Mouse (Mus musculus) hindbrain, embryonic 13.5 days (tissue): ENCODE results near the gene Tmem141. TPM values are rescaled to one million over a fixed set of nuclear protein-coding genes. Genes with fewer than 3 reads are reported as not detected.

Experiments
- ATAC-seq: fragments of 200-750 bp; cut with Nextera tagmentation; 2 replicates; pipeline ENCODE4 v1.8.0; 2017; ENCODE audit warnings: moderate TSS enrichment; ENCODE audit not compliant: low FRiP score
- H3K27ac ChIP-seq: fragments of 300-500 bp; sonication (generic); 2 replicates; pipeline ENCODE4 v1.5.1; 2015; ENCODE audit warnings: inconsistent platforms, mild to moderate bottlenecking, moderate library complexity
- H3K27me3 ChIP-seq: fragments of 300-500 bp; sonication (generic); 2 replicates; pipeline ENCODE4 v1.6.1; 2015; ENCODE audit warnings: mild to moderate bottlenecking, inconsistent platforms
- H3K36me3 ChIP-seq: fragments of 300-500 bp; sonication (generic); 2 replicates; pipeline ENCODE4 v1.6.1; 2015; ENCODE audit warnings: mild to moderate bottlenecking, inconsistent platforms
- H3K4me1 ChIP-seq: fragments of 300-500 bp; sonication (generic); replicated peaks from 2 replicates; pipeline ENCODE4 v1.6.1; 2015; ENCODE audit warnings: inconsistent platforms
- H3K4me2 ChIP-seq: fragments of 300-500 bp; sonication (generic); 2 replicates; pipeline ENCODE4 v1.6.1; 2015; ENCODE audit warnings: inconsistent platforms, mild to moderate bottlenecking, moderate library complexity
- H3K4me3 ChIP-seq: fragments of 300-500 bp; sonication (generic); 2 replicates; pipeline ENCODE4 v1.5.1; 2015; ENCODE audit warnings: mild to moderate bottlenecking, inconsistent platforms
- H3K9ac ChIP-seq: fragments of 300-500 bp; sonication (generic); 2 replicates; pipeline ENCODE4 v1.6.1; 2015; ENCODE audit warnings: mild to moderate bottlenecking, inconsistent platforms
- H3K9me3 ChIP-seq: fragments of 300-500 bp; sonication (generic); 2 replicates; pipeline ENCODE4 v1.6.1; 2016; ENCODE audit warnings: inconsistent platforms
- WGBS: fragments of 180-500 bp; shearing (Covaris S2); methylation state at CpG from one replicate; pipeline ENCODE4 v1.1.7; 2015; 5-methylcytosine and 5-hydroxymethylcytosine counted together
- polyA plus RNA-seq: library from polyadenylated mRNA; unstranded; fragments of >200 nt; fragmentation: Nextera tagmentation; extraction: Ambion mirVana; gene quantifications from 2 replicates; pipeline ENCODE4 v1.2.1, GENCODE M21; 2015

The Tmem141 gene
- 35.0 and 42.2 TPM in 2 replicates for polyA plus RNA-seq

DNA sequence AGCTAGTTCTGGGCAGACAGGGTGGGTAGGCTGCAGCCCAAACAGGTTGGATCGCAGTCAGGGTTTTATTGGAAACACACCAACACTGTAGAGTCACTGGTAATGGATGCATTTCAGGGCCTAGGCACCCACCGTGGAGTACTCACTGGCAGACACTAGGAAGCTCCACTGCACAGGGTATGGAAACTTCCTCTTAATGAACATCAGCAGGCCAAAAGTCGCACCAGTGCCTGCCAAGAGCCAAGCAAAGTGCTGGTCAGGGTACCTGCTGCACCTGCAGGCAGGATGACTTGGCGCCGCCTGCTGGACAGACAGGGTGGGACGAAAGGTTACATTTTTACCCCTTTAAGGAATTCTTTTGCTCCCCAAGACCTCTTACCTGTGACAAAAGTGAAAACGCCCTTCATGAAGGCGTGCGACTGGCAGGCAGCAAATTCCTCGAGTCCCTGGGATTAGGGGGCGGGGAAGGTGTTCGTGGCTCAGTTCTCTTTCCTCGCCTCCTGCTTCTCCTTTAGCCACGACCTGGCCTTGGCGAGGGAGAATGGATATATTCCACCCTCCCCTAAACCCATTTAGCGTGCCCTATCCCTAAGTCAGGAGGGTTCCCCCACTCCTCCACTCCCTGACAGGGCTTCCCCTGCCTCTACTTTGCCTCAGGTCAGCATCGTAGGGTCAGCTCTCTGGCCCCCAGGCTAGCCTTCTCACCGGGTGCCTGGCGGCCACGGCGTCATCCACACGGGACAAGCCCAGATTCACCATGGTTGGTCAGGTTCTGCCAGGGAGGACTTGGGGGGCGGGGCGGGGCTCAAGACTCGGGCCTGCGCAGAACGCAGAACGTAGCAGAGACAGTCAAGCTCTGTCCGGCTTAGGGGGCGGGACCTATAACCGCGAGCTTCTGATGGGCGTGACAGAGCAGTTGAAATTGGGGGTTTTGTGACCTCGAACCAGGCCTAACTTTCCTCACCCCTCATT, at the start of gene Tmem141:
Tmem141 (minus strand) TSS at position 777 of the 972 bp plus-strand sequence.
- 6% methylated on average over 34 of the region's 34 CpGs for whole genome bisulfite sequencing
- no peaks in the 10 kb centered on the region for H3K36me3 ChIP-seq
- peak; percentile 94 for ATAC-seq
- H3K4me2 ChIP-seq, result peak within 1 kb of the TSS; percentile 68
- H3K27me3 ChIP-seq, result peaks cover 41% of the 10 kb centered on the region
- H3K9ac ChIP-seq, result peak within 1 kb of the TSS; percentile 74
- peaks cover 13% of the 10 kb centered on the region for H3K4me1 ChIP-seq
- H3K9me3 ChIP-seq, result no peaks in the 10 kb centered on the region
- peak within 1 kb of the TSS; percentile 80 for H3K27ac ChIP-seq
- H3K4me3 ChIP-seq, result peak within 1 kb of the TSS; percentile 52

DNA sequence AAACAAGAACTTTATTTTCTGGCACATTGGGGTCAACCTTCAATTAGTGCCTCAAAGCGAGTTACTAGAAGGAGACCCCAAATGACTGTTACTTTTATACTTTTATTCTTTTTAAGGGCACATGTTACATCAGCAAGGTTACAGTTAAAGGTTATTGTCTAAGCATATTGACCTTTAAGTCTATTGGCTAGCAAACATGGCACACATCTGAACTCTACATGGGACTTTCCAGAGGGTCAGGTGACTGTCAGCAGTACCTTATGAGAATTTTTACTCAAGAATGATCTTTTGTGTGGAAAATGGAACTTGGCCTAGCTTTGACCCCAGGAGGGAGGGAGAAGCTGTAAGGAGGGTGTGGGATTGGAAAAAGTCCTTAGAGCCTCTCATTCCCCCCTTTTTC, 44.7 kb upstream of the Tmem141 start:
- no peaks in the 10 kb centered on the region for H3K9me3 ChIP-seq
- H3K9ac ChIP-seq, result no peak overlapping the region
- H3K4me2 ChIP-seq, result no peak overlapping the region
- H3K27me3 ChIP-seq, result no peaks in the 10 kb centered on the region
- H3K4me1 ChIP-seq, result no peaks in the 10 kb centered on the region
- no peak overlapping the region for H3K4me3 ChIP-seq
- no peak for ATAC-seq
- H3K36me3 ChIP-seq, result no peaks in the 10 kb centered on the region
- 74% methylated on average over 1 of the region's 1 CpGs for whole genome bisulfite sequencing
- no peak overlapping the region for H3K27ac ChIP-seq

DNA sequence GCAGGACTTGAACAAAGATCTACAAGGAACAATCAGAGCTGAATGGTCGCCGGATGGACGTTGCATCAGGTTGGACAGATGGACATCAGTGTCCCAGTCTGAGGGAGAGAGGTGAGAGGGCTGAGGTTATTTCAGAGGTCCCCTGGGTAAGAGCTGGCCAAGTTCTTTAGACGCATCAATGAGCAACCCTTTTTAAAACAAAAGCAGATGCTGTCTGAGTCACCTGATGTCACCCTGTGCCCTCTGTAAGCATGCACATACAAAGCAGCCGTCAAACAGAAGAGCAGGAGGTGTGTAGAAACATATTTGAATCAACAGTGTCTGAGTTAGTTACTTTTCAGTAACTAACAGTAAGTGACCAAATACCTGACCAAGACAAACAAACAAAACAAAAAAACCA, 42.3 kb upstream of the Tmem141 start:
- ATAC-seq, result no peak
- no peaks in the 10 kb centered on the region for H3K27me3 ChIP-seq
- WGBS, result 80% methylated on average over 5 of the region's 5 CpGs
- no peak overlapping the region for H3K4me2 ChIP-seq
- no peak overlapping the region for H3K27ac ChIP-seq
- H3K9ac ChIP-seq, result no peak overlapping the region
- no peaks in the 10 kb centered on the region for H3K36me3 ChIP-seq
- no peak overlapping the region for H3K4me3 ChIP-seq
- H3K9me3 ChIP-seq, result no peaks in the 10 kb centered on the region
- no peaks in the 10 kb centered on the region for H3K4me1 ChIP-seq

DNA sequence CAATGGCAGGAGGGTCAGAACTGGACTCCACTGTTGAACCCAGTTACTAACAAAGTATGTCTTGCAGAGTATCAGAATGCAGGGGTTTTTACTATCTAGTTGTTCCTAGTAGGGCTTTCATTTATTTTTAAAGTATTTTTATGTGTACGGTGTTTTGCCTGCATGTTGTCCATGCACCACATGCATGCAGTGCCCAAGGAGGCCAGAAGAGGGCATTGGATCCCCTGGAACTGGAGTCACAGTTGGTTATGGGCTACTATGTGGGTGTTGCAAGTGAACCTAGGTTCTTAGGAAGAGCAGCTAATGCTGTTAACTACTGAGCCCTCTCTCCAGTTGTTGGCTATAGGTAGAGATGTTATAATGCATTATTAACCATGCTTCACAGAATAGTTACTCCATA, 41.7 kb upstream of the Tmem141 start:
- no peak overlapping the region for H3K4me3 ChIP-seq
- H3K4me1 ChIP-seq, result no peaks in the 10 kb centered on the region
- WGBS, result 73% methylated on average over 1 of the region's 1 CpGs
- no peak overlapping the region for H3K27ac ChIP-seq
- no peaks in the 10 kb centered on the region for H3K27me3 ChIP-seq
- no peaks in the 10 kb centered on the region for H3K9me3 ChIP-seq
- no peak overlapping the region for H3K9ac ChIP-seq
- no peak for ATAC-seq
- no peak overlapping the region for H3K4me2 ChIP-seq
- H3K36me3 ChIP-seq, result no peaks in the 10 kb centered on the region

DNA sequence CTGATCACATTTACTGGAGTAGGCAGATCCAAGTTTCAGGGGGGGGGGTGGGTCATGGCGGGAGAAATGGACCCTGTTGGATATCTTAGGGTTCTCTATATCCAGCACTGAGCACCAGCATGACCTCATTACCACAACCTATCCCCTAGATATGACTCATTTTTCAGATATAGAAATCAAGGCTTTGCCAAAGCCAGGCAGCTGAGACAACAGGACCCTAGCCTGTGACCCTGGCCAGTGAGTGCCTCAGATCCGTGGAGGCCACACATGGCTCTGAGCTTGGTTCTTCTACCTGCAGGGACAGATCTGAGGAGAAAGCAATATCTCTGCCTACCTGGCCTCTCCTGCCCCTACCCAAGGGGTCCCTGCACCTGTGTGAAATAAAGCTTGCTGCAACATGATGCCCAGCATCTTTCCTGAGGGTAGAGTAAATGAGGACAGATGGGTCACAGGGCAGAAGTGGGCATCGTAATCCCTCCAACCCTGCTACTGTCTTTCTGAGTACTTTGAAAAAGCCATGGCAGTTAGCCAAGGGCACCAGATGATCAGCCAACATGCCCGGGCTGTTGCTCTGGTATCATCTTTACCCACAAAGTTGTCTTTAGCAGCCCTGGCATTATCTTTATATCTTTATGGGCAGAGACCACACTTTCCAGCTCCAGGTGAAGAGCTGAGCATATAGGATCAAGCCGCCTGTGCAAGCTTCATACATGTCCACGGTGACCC, 39.6 kb upstream of the Tmem141 start:
- H3K4me3 ChIP-seq, result no peak overlapping the region
- no peak overlapping the region for H3K4me2 ChIP-seq
- no peak overlapping the region for H3K27ac ChIP-seq
- no peaks in the 10 kb centered on the region for H3K36me3 ChIP-seq
- no peaks in the 10 kb centered on the region for H3K27me3 ChIP-seq
- ATAC-seq, result no peak
- H3K9ac ChIP-seq, result no peak overlapping the region
- H3K9me3 ChIP-seq, result no peaks in the 10 kb centered on the region
- WGBS, result 91% methylated on average over 6 of the region's 6 CpGs
- H3K4me1 ChIP-seq, result no peaks in the 10 kb centered on the region

DNA sequence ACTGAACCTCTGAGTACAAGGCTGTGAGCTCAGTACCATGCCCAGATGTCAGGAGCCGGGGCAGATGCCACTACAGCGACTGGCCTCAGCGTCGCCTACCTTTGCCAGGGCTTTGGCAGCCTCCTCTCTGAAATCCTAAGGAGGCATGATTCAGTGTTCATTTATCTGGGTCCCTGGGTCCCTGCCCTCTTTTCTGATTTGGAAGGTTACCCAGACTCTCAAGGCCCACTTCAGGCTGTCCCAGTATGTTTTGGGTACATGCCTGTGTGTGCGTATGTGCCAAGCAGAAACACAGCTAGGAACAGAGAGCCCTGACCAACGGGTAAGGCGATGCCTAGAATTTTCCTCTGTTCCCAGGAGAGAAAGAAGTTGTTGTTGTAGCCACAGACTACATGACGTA, 38.5 kb upstream of the Tmem141 start:
- ATAC-seq, result no peak
- peaks cover 2% of the 10 kb centered on the region; the same call in 1 of the 2 replicates for H3K27me3 ChIP-seq
- no peak overlapping the region for H3K4me3 ChIP-seq
- no peaks in the 10 kb centered on the region for H3K4me1 ChIP-seq
- no peak overlapping the region for H3K27ac ChIP-seq
- no peaks in the 10 kb centered on the region for H3K36me3 ChIP-seq
- no peak overlapping the region for H3K4me2 ChIP-seq
- H3K9ac ChIP-seq, result no peak overlapping the region
- no peaks in the 10 kb centered on the region for H3K9me3 ChIP-seq
- WGBS, result 90% methylated on average over 8 of the region's 8 CpGs

DNA sequence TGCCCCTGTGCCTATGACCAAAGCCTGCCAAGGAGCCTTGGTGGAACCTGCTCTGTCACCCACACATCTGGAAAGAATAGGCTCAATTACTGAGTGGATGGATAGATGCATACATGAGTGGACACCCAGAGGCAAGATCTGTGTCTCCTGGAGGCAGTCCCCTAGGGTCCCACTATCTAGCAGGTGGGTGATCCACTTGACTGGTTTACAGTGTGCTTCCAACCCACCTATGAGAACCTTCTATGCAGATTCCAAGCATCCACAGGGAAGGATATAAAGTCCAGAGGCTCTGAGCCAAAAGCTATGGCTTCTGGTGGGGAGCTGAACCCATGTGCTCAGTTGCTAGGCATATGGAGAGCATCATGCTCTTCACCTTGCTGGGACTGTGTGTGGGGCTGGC, 35.8 kb upstream of the Tmem141 start, which contains the start of gene Lcn5:
Lcn5 (plus strand) TSS at position 301 of the 400 bp plus-strand sequence.
- Histone ChIP-seq H3K4me2 (no peak within 1 kb of the TSS), H3K9me3 (no peaks in the 10 kb centered on the region), H3K4me1 (no peaks in the 10 kb centered on the region), H3K4me3 (no peak within 1 kb of the TSS), H3K9ac (no peak within 1 kb of the TSS), H3K27ac (no peak within 1 kb of the TSS), H3K27me3 (peaks cover 7% of the 10 kb centered on the region; the same call in 1 of the 2 replicates), H3K36me3 (no peaks in the 10 kb centered on the region)
- ATAC-seq, result no peak

DNA sequence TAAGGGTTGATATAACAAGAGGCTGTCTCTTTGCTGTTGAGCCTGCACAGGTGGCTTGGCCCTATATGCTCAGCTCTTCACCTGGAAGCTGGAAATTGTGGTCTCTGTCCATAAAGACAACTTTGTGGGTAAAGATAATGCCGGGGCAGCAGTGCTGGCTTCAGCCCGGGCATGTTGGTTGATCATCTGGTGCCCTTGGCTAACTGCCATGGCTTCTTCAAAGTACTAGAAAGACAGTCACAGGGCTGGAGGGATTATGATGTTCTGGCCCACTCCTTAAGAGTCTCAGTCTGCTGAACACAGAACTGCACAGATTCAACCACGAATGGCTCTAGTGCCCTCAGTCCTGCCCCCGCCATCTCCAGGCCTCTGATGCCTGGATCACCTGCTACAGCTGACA, 35.4 kb upstream of the Tmem141 start:
- peaks cover 7% of the 10 kb centered on the region; the same call in 1 of the 2 replicates for H3K27me3 ChIP-seq
- no peaks in the 10 kb centered on the region for H3K36me3 ChIP-seq
- no peaks in the 10 kb centered on the region for H3K4me1 ChIP-seq
- ATAC-seq, result no peak
- H3K9me3 ChIP-seq, result no peaks in the 10 kb centered on the region
- H3K4me2 ChIP-seq, result no peak overlapping the region
- H3K9ac ChIP-seq, result no peak overlapping the region
- no peak overlapping the region for H3K27ac ChIP-seq
- no peak overlapping the region for H3K4me3 ChIP-seq
- WGBS, result 91% methylated on average over 4 of the region's 4 CpGs

DNA sequence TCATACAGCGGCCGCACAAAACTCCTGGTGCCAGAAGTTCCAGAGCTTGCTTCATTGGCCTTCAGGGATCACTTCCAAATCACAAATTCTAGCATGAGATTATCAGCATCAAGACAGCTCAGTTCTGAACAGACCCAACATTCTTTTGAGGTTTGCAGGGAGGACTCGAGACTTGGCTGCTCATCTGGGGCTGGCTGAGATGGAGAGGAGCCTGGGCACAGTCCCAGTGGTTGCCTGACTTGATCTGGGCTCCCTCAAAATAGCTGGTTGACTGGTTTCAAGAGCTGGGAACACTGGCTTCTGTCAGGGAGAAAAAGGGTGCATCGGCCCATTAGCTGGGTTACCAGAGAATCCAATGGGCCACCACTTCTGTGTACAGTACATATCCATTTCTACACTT, 34.9 kb upstream of the Tmem141 start:
- Histone ChIP-seq H3K4me2 (no peak overlapping the region), H3K9ac (no peak overlapping the region), H3K27ac (no peak overlapping the region), H3K27me3 (peaks cover 7% of the 10 kb centered on the region; the same call in 1 of the 2 replicates), H3K9me3 (no peaks in the 10 kb centered on the region), H3K4me3 (no peak overlapping the region), H3K4me1 (no peaks in the 10 kb centered on the region), H3K36me3 (no peaks in the 10 kb centered on the region)
- ATAC-seq, result no peak
- WGBS, result 89% methylated on average over 4 of the region's 4 CpGs

DNA sequence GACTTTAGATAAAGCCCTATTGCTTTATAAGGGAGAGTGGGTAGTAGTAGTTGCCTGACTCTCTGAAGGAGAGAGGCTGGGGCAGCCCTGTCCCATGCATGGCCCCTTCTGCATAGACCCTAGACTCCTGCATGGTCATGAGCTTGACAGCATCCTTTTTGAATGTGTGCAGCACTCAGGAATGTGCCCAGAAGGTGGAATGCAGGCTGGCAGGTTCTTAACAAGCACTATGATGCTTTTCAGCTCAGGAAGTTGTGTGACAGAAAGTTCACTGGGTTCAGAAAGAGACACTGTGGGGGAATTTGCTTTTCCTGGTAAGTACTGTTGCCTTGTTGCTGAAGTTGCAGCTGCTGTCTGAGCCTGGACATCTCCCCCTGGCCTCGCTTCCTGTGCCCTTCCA, 32.7 kb upstream of the Tmem141 start:
- Histone ChIP-seq H3K36me3 (no peaks in the 10 kb centered on the region), H3K9me3 (no peaks in the 10 kb centered on the region), H3K27me3 (peaks cover 10% of the 10 kb centered on the region; the same call in 1 of the 2 replicates), H3K27ac (no peak overlapping the region), H3K4me3 (no peak overlapping the region), H3K4me2 (no peak overlapping the region), H3K4me1 (no peaks in the 10 kb centered on the region), H3K9ac (no peak overlapping the region)
- no peak for ATAC-seq
- WGBS, result 64% methylated on average over 1 of the region's 1 CpGs

DNA sequence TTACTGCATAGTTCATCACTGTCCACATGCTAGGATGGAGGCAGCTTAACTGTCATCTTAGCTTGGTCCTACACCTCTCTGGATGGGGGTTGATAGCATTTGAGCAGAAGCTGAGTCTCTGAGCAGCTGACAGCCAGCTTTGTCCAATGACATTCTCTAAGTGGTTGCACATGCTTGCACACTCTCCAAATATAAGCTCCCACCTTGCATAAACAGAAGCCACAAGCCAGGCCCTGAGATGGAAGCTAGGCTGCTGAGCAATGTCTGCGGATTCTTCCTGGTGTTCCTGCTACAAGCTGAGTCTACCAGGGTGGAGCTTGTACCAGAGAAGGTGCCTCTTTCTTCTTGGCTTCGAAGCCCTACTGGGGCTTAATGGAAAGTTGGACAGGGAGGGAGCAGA, 31.1 kb upstream of the Tmem141 start, which contains the start of gene Lcn8:
Lcn8 (plus strand) TSS at position 219 of the 400 bp plus-strand sequence.
- WGBS, result 77% methylated on average over 2 of the region's 2 CpGs

DNA sequence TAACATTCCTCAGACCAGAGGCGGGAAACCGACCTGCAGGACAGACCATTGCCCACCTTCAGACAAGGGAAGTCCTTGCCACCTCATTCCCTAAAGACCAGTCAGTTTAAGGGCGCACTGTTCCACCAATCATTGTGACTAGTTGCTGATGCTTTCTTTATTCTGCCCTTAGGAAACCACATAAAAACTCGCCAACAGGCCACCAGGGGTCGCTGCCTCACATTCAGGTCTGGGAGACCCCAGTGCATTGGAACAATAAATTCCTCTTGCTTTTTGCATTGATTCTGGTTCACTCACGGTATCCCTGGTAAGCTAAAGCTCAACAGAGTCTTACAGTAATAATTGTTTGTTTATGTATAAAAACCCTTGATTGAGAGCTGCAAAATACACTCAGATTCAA, 18.1 kb upstream of the Tmem141 start:
- no peak overlapping the region for H3K4me2 ChIP-seq
- WGBS, result 24% methylated on average over 6 of the region's 6 CpGs
- H3K36me3 ChIP-seq, result no peaks in the 10 kb centered on the region
- H3K9me3 ChIP-seq, result no peaks in the 10 kb centered on the region
- no peak overlapping the region for H3K27ac ChIP-seq
- H3K4me1 ChIP-seq, result no peaks in the 10 kb centered on the region
- H3K4me3 ChIP-seq, result no peak overlapping the region
- H3K27me3 ChIP-seq, result no peaks in the 10 kb centered on the region
- no peak for ATAC-seq
- H3K9ac ChIP-seq, result no peak overlapping the region

More for the DNA sequence above, 31.1 kb upstream of the Tmem141 start, which contains the start of gene Lcn8:
- H3K9me3 ChIP-seq, result no peaks in the 10 kb centered on the region
- ATAC-seq, result no peak
- no peak within 1 kb of the TSS for H3K9ac ChIP-seq
- H3K4me3 ChIP-seq, result no peak within 1 kb of the TSS
- H3K27ac ChIP-seq, result no peak within 1 kb of the TSS
- H3K4me2 ChIP-seq, result no peak within 1 kb of the TSS
- no peaks in the 10 kb centered on the region for H3K36me3 ChIP-seq
- H3K27me3 ChIP-seq, result peaks cover 10% of the 10 kb centered on the region; the same call in 1 of the 2 replicates
- H3K4me1 ChIP-seq, result no peaks in the 10 kb centered on the region
